Mouse (Mus musculus): ENCODE results near the gene Gyg.
"Not testable (repeated sequence)": the region's sequence is repeated elsewhere in the genome, so short reads cannot be mapped to it uniquely, and the experiment has no call there.

Gyg gene

GRCm38 (mm10) chr3:20132731-20133130 is 22.4 kb downstream of the Gyg start:
- intact Hi-C loops (cut with DNase I), result loop anchor here (10.0 kb wide), 1 partner anchor 62 kb away; no protein-coding TSS in a partner anchor

- intact Hi-C loops (cut with DNase I), result loop anchor here (10.0 kb wide), 1 partner anchor 63 kb away; no protein-coding TSS in a partner anchor
Observed at GRCm38 (mm10) chr3:20131350-20131720, 23.8 kb downstream of the Gyg start.

- intact Hi-C loops (cut with DNase I), result loop anchor here (10.0 kb wide), 1 partner anchor 64 kb away; no protein-coding TSS in a partner anchor
Observed at GRCm38 (mm10) chr3:20130456-20131349, 24.4 kb downstream of the Gyg start.

- intact Hi-C loops (cut with DNase I), result no loop called here
Observed at GRCm38 (mm10) chr3:20129491-20129890, 25.6 kb downstream of the Gyg start.

- intact Hi-C loops (cut with DNase I), result no loop called here
Observed at GRCm38 (mm10) chr3:20127047-20127595, 28.0 kb downstream of the Gyg start.

- intact Hi-C loops (cut with DNase I), result no loop called here
Observed at GRCm38 (mm10) chr3:20125604-20126003, 29.5 kb downstream of the Gyg start.

GRCm38 (mm10) chr3:20121582-20121981 is 33.5 kb downstream of the Gyg start:
- intact Hi-C loops (cut with DNase I), result not testable (repeated sequence)

- intact Hi-C loops (cut with DNase I), result no loop called here
Observed at GRCm38 (mm10) chr3:20119686-20120244, 35.4 kb downstream of the Gyg start.

GRCm38 (mm10) chr3:20119044-20119591 is 36.0 kb downstream of the Gyg start:
- intact Hi-C loops (cut with DNase I), result no loop called here

- intact Hi-C loops (cut with DNase I), result no loop called here
Observed at GRCm38 (mm10) chr3:20111913-20112312, 43.2 kb downstream of the Gyg start.

- intact Hi-C loops (cut with DNase I), result no loop called here
Observed at GRCm38 (mm10) chr3:20108881-20109280, 46.2 kb downstream of the Gyg start.

- intact Hi-C loops (cut with DNase I), result no loop called here
Observed at GRCm38 (mm10) chr3:20104776-20105175, 50.3 kb downstream of the Gyg start.

- intact Hi-C loops (cut with DNase I), result no loop called here
Observed at GRCm38 (mm10) chr3:20104318-20104717, 50.8 kb downstream of the Gyg start.

- intact Hi-C loops (cut with DNase I), result no loop called here
Observed at GRCm38 (mm10) chr3:20103830-20104229, 51.3 kb downstream of the Gyg start.

- intact Hi-C loops (cut with DNase I), result no loop called here
Observed at GRCm38 (mm10) chr3:20082161-20082560, 73.0 kb downstream of the Gyg start.

GRCm38 (mm10) chr3:20076145-20077053 is 78.7 kb downstream of the Gyg start:
- intact Hi-C loops (cut with DNase I), result no loop called here
